Comparison of ENCODE assay signal across 1 mouse cellular context in the genomic region with DNA sequence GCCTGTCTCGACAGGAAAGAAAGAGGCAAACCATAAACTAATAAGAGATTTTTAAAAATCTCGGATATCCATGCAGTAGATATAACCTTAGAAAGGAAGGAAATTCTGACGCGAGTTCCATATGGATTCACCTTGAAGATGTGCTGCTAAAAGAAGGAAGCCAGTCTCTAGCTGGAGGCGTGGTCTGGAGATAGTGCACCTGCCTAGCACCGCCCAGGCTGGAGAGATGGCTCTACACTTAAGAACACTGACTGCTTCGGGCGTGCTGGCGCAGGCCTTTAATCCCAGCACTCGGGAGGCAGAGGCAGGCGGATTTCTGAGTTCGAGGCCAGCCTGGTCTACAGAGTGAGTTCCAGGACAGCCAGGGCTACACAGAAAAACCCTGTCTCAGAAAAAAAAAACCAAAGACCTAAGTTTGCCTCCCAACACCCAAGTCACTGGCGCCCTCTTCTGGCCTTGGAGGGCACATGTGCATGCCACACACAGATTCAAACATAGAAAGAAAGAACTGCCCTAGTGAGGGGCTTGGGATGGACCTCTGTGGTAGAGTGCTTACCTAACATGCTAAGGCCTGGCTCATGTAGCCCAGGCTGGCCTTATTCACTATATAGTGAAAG.
TF ChIP-seq lines count a peak whose summit lies in the region.

No protein-coding gene starts in this region.

TF ChIP-seq in MEL, 35 proteins besides CTCF, POLR2A, EP300 and RAD21 (continued from another document):
- TF ChIP-seq NELFE (IDR thresholded peaks at IDR 0.05; ENCODE audit: low read depth, low read length) (no peak), CHD1 (IDR thresholded peaks at IDR 0.05; ENCODE audit: low read depth, low read length) (no peak), TBP (IDR thresholded peaks at IDR 0.05; ENCODE audit: low read depth, low read length) (peak; percentile 28; the same call in 1 of the 2 replicates), UBTF (IDR thresholded peaks at IDR 0.05; ENCODE audit: borderline replicate concordance, insufficient read depth, low read depth, low read length) (no peak), ZKSCAN1 (IDR thresholded peaks at IDR 0.05; ENCODE audit: low read depth, low read length) (no peak), USF1 (IDR thresholded peaks at IDR 0.05; ENCODE audit: low read depth, low read length) (0 out of 2 replicates have a peak, but pooled peaks have one; percentile 25), TAL1 (IDR thresholded peaks at IDR 0.05; ENCODE audit: low read length) (no peak), SMC3 (IDR thresholded peaks at IDR 0.05; ENCODE audit: low read depth, low read length) (peak; percentile 46), MYC (IDR thresholded peaks at IDR 0.05; ENCODE audit: low read depth, low read length) (peak; percentile 66), ZMIZ1 (IDR thresholded peaks at IDR 0.05; ENCODE audit: low read depth, low read length) (no peak), CHD2 (IDR thresholded peaks at IDR 0.05; ENCODE audit: low read length) (no peak), MAZ (IDR thresholded peaks at IDR 0.05; ENCODE audit: low read depth, low read length) (no peak), E2F4 (IDR thresholded peaks at IDR 0.05; ENCODE audit: borderline replicate concordance, low read depth, low read length) (no peak), MAFK (IDR thresholded peaks at IDR 0.05; ENCODE audit: borderline replicate concordance, low read depth, low read length) (no peak), MYB (IDR thresholded peaks at IDR 0.05; ENCODE audit: low read depth, low read length) (no peak), GATA1 (IDR thresholded peaks at IDR 0.05; ENCODE audit: low read depth, low read length) (no peak), MXI1 (IDR thresholded peaks at IDR 0.05; ENCODE audit: low read depth, low read length) (peak; percentile 63), USF2 (IDR thresholded peaks at IDR 0.05; ENCODE audit: borderline replicate concordance in 1 of 2, insufficient read depth in 1 of 2, low read depth in 1 of 2, low read length in 2 of 2) (no peak), ZC3H11A (IDR thresholded peaks at IDR 0.05; ENCODE audit: low read depth, low read length) (peak; percentile 24; the same call in 1 of the 2 replicates), NRF1 (IDR thresholded peaks at IDR 0.05; ENCODE audit: insufficient read depth, low read depth, low read length, poor library complexity, severe bottlenecking) (no peak), JUND (IDR thresholded peaks at IDR 0.05; ENCODE audit: low read depth, low read length) (no peak), ELF1 (IDR thresholded peaks at IDR 0.05; ENCODE audit: low read depth, low read length) (no peak), ETS1 (IDR thresholded peaks at IDR 0.05; ENCODE audit: low read depth, low read length) (no peak)
TF ChIP-seq in MEL: peak in this region for 9.
